Mouse (Mus musculus) forebrain, embryonic 14.5 days (tissue): ENCODE results near the gene Ctsj. TPM values are rescaled to one million over a fixed set of nuclear protein-coding genes. Genes with fewer than 3 reads are reported as not detected.
"Not testable (repeated sequence)": the region's sequence is repeated elsewhere in the genome, so short reads cannot be mapped to it uniquely, and the experiment has no call there.

Experiments
- ATAC-seq: fragments of 200-750 bp; cut with Nextera tagmentation; 2 replicates; pipeline ENCODE4 v1.8.0; 2017; ENCODE audit warnings: mild to moderate bottlenecking, moderate library complexity
- DNase-seq: peaks from one replicate; pipeline ENCODE4 v3.0.0-alpha.2; 2015; ENCODE audit warnings: low spot score
- H3K27ac ChIP-seq: fragments of 300-500 bp; sonication (generic); 2 replicates; pipeline ENCODE4 v1.5.1; 2014; ENCODE audit warnings: low read depth, mild to moderate bottlenecking, control low read depth, low read length, moderate library complexity
- H3K27me3 ChIP-seq: fragments of 300-500 bp; sonication (generic); replicated peaks from 2 replicates; pipeline ENCODE4 v1.6.1; 2014; ENCODE audit warnings: low read length, control low read depth, mixed read lengths; ENCODE audit not compliant: control insufficient read depth, insufficient read depth
- H3K36me3 ChIP-seq: fragments of 300-500 bp; sonication (generic); 2 replicates; pipeline ENCODE4 v1.6.1; 2014; ENCODE audit warnings: low read length, control low read depth; ENCODE audit not compliant: control insufficient read depth, insufficient read depth
- H3K4me1 ChIP-seq: fragments of 300-500 bp; sonication (generic); 2 replicates; pipeline ENCODE4 v1.6.1; 2014; ENCODE audit warnings: antibody characterized with exemption, low read length, control low read depth; ENCODE audit not compliant: control insufficient read depth, insufficient read depth
- H3K4me2 ChIP-seq: fragments of 300-500 bp; sonication (generic); 2 replicates; pipeline ENCODE4 v1.6.1; 2014; ENCODE audit warnings: mild to moderate bottlenecking, control low read depth, low read length
- H3K4me3 ChIP-seq: fragments of 300-500 bp; sonication (generic); 2 replicates; pipeline ENCODE4 v1.5.1; 2014; ENCODE audit warnings: low read depth, low read length, control low read depth
- H3K9ac ChIP-seq: fragments of 300-500 bp; sonication (generic); 2 replicates; pipeline ENCODE4 v1.6.1; 2014; ENCODE audit warnings: mild to moderate bottlenecking, low read length, control low read depth, moderate library complexity
- H3K9me3 ChIP-seq: fragments of 300-500 bp; sonication (generic); replicated peaks from 2 replicates; pipeline ENCODE4 v1.6.1; 2016; ENCODE audit warnings: low read length, control low read depth, mixed read lengths; ENCODE audit not compliant: control insufficient read depth
- WGBS: fragments of 180-500 bp; shearing (Covaris S2); extraction: QIAGEN DNeasy Blood & Tissue Kit; methylation state at CpG from one replicate; pipeline ENCODE4 v1.1.7; 2014; 5-methylcytosine and 5-hydroxymethylcytosine counted together
- polyA plus RNA-seq: library from polyadenylated mRNA; unstranded; fragments of >200 nt; fragmentation: Nextera tagmentation; extraction: Ambion mirVana; gene quantifications from 2 replicates; pipeline ENCODE4 v1.2.1, GENCODE M21; 2014

Gene Ctsj
- polyA plus RNA-seq: not detected in 2 replicates

- 81% methylated on average over 3 of the region's 3 CpGs for WGBS
- Histone ChIP-seq H3K4me1 (no peaks in the 10 kb centered on the region), H3K27ac (no peak within 1 kb of the TSS), H3K27me3 (no peaks in the 10 kb centered on the region), H3K36me3 (no peaks in the 10 kb centered on the region), H3K9me3 (peaks cover 16% of the 10 kb centered on the region), H3K4me2 (no peak within 1 kb of the TSS), H3K9ac (no peak within 1 kb of the TSS), H3K4me3 (no peak within 1 kb of the TSS)
- DNase-seq: no peak
- no peak for ATAC-seq
Measured at GRCm38 (mm10) chr13:61005859-61006258, at the start of gene Ctsj. Gene Ctsj (minus strand): TSS chr13:61005959.

DNA sequence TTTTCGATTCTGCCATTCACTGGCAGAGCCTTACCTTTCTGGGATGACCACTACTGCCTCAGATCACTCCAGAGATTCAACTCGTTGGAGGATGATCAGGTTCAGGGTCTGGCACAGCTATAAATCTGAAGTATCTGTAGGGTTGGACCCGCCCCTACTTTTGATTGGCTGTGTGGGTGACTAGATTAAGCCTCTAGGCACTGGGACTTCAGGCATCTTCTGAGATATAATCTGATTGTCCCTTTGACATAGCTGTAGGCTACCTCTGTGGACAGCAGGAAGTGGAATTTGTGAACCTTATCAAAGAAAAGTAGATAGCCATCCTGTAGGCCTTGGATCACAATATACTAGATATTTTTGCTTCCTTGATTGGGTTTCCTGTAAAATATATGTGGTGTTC lies 34.8 kb upstream of the Ctsj start, which contains the start of gene Ctsq:
Ctsq (minus strand) TSS at position 101 of the 400 bp plus-strand sequence.
- Histone ChIP-seq H3K4me3 (no peak within 1 kb of the TSS), H3K27ac (no peak within 1 kb of the TSS), H3K27me3 (no peaks in the 10 kb centered on the region), H3K9ac (no peak within 1 kb of the TSS), H3K9me3 (peaks cover 15% of the 10 kb centered on the region), H3K36me3 (no peaks in the 10 kb centered on the region), H3K4me1 (no peaks in the 10 kb centered on the region), H3K4me2 (no peak within 1 kb of the TSS)
- DNase-seq (no peak), ATAC-seq (no peak)
- WGBS: 58% methylated on average over 3 of the region's 3 CpGs

DNA sequence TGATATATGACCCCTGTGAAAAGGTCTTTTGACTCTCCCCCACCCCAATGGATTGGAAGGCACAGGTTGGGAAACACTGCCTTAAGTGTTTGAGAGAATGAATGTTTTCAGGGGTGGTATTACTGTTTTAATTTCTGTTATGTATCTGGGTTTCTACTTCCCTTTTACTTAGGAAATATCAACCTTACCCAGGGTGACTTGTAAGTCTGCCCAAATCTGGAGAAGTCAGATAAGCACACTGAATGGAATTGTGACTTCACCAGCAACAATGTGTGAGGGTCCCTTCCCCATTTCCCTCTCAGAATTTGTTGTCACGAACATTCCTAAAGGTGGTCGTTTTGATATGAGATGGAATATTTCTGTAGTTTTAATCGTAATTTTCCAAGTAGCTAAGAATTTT lies 17.0 kb upstream of the Ctsj start:
- Histone ChIP-seq H3K9ac (no peak overlapping the region), H3K4me1 (no peaks in the 10 kb centered on the region), H3K27ac (no peak overlapping the region), H3K9me3 (0 out of 2 replicates have a peak, but pooled peaks cover 3% of the 10 kb centered on the region), H3K4me3 (no peak overlapping the region), H3K36me3 (no peaks in the 10 kb centered on the region), H3K27me3 (no peaks in the 10 kb centered on the region), H3K4me2 (no peak overlapping the region)
- 87% methylated on average over 3 of the region's 3 CpGs for WGBS
- DNase-seq (no peak), ATAC-seq (no peak)

DNA sequence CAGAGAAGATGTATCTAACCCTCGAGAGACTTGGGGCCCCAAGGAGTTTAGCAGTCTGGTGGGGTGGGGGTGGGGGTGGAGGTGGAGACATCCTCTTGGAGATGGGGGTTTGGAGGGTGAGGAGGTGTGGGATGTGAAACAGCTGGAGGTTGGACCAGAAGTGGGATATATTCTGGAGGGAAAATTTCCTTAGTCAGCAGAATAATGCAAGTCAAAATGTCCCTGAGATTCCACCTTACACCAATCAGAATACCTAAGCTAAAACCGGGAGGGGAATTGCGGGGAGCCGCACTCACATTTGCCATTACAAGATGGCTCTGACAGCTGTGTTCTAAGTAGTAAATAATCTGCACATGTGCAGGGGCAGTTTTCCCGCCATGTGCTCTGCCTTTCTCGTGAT lies 16.1 kb upstream of the Ctsj start:
- 0 out of 2 replicates have a peak, but pooled peaks cover 6% of the 10 kb centered on the region for H3K9me3 ChIP-seq
- no peak overlapping the region for H3K4me3 ChIP-seq
- H3K4me2 ChIP-seq: no peak overlapping the region
- 83% methylated on average over 5 of the region's 6 CpGs for WGBS
- no peak overlapping the region for H3K27ac ChIP-seq
- DNase-seq: no peak
- no peaks in the 10 kb centered on the region for H3K36me3 ChIP-seq
- no peaks in the 10 kb centered on the region for H3K27me3 ChIP-seq
- no peaks in the 10 kb centered on the region for H3K4me1 ChIP-seq
- no peak for ATAC-seq
- H3K9ac ChIP-seq: no peak overlapping the region

DNA sequence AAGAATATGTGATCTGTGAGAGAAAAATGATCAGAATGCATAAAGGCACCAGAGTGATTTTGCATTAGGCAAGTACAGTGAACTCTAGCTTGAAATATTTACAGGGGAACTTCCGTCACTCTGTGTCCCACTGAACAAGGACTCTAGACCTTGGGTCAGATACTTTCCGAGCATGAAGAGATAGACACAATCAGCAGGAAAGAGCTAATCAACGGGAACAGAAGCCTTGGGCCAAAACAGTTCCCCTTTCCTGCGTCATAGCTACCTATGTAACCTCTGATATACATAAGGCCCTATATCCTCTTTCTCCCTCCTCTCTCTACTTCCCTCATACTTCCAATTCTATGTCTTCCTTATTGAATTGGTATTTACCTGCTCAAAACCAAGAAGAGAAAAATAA lies 4.4 kb upstream of the Ctsj start:
- Histone ChIP-seq H3K9ac (no peak overlapping the region), H3K4me3 (no peak overlapping the region), H3K36me3 (no peaks in the 10 kb centered on the region), H3K27ac (no peak overlapping the region), H3K4me1 (no peaks in the 10 kb centered on the region), H3K27me3 (no peaks in the 10 kb centered on the region), H3K9me3 (peaks cover 13% of the 10 kb centered on the region), H3K4me2 (no peak overlapping the region)
- DNase-seq (no peak), ATAC-seq (no peak)
- WGBS: 84% methylated on average over 4 of the region's 4 CpGs

- no peak overlapping the region for H3K9ac ChIP-seq
- H3K4me2 ChIP-seq: no peak overlapping the region
- DNase-seq (no peak), ATAC-seq (no peak)
- no peaks in the 10 kb centered on the region for H3K36me3 ChIP-seq
- whole genome bisulfite sequencing: 69% methylated on average over 2 of the region's 2 CpGs
- H3K4me1 ChIP-seq: no peaks in the 10 kb centered on the region
- no peak overlapping the region for H3K4me3 ChIP-seq
- H3K27ac ChIP-seq: no peak overlapping the region
- H3K9me3 ChIP-seq: 0 out of 2 replicates have a peak, but pooled peaks cover 10% of the 10 kb centered on the region
- no peaks in the 10 kb centered on the region for H3K27me3 ChIP-seq
Measured at GRCm38 (mm10) chr13:60997600-60997999, 8.2 kb downstream of the Ctsj start.

DNA sequence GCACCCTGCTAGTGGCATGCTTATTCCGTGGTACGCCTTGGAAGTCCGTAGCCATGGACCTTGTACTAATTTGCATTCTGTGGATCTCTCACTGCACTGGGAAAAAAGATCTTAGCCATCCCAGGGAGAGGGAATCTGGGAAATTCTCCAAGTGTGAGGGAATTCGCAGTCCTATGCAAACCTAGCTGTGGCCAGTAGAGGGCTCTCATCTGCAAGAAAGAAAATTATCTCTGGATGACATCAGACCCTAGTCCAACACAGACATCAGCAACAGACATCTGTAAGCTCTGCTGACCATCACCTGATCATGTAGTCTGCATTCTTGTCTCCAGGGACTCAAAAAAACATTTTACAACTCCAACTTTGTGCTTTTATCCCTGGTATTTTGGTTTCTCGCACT lies 18.8 kb downstream of the Ctsj start:
- not testable (repeated sequence) for H3K4me3 ChIP-seq, ATAC-seq, H3K27ac ChIP-seq, H3K9ac ChIP-seq, H3K36me3 ChIP-seq, H3K4me1 ChIP-seq, H3K4me2 ChIP-seq, H3K9me3 ChIP-seq, H3K27me3 ChIP-seq, DNase-seq
- 69% methylated on average over 5 of the region's 5 CpGs for WGBS

- not testable (repeated sequence) for H3K4me1 ChIP-seq, H3K4me3 ChIP-seq, ATAC-seq, H3K9ac ChIP-seq, H3K4me2 ChIP-seq, DNase-seq, H3K27me3 ChIP-seq, H3K27ac ChIP-seq, H3K9me3 ChIP-seq, H3K36me3 ChIP-seq
- 72% methylated on average over 4 of the region's 4 CpGs for WGBS
Measured at GRCm38 (mm10) chr13:60972319-60972718, 33.4 kb downstream of the Ctsj start.

DNA sequence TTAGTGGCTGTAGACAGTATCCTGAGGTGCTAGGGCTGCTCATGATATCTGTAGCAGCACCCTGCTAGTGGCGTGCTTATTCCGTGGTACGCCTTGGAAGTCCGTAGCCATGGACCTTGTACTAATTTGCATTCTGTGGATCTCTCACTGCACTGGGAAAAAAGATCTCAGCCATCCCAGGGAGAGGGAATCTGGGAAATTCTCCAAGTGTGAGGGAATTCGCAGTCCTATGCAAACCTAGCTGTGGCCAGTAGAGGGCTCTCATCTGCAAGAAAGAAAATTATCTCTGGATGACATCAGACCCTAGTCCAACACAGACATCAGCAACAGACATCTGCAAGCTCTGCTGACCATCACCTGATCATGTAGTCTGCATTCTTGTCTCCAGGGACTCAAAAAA lies 41.8 kb downstream of the Ctsj start:
- not testable (repeated sequence) for DNase-seq, ATAC-seq, H3K27ac ChIP-seq, H3K9me3 ChIP-seq, H3K4me3 ChIP-seq, H3K4me1 ChIP-seq, H3K9ac ChIP-seq, H3K36me3 ChIP-seq, H3K4me2 ChIP-seq, H3K27me3 ChIP-seq
- WGBS: 45% methylated on average over 4 of the region's 5 CpGs
